Mouse (Mus musculus): ENCODE measurements at regions not wholly inside any gene's neighbourhood (a gene's known extent, or its start where the extent isn't known, plus 50 kb on each side); places are given as distances from the start of the nearest gene placed in this dataset.

- no peak for TF ChIP-seq POLR2A (IDR thresholded peaks at IDR 0.05; ENCODE audit: low read depth, low read length)
- TF ChIP-seq CTCF (IDR thresholded peaks at IDR 0.05; ENCODE audit: extremely low read depth, insufficient read length, insufficient replicate concordance, low read depth, low read length), result no peak
These were observed 451.5 kb upstream of the Ubash3b start for GRCm38 (mm10) chr9:41612802-41613550.
